Mouse (Mus musculus) myocyte (in vitro differentiated cells): ENCODE results near the gene Dnmbp.

ENCODE experiments used
- MYOG ChIP-seq, 3 experiments: IDR thresholded peaks; one replicate each; pipeline ENCODE4 v1.6.1; 2011; ENCODE audit warnings: control low read depth in 2 of 3, low read depth in 2 of 3, mild to moderate bottlenecking in 2 of 3; ENCODE audit not compliant: insufficient read length in 2 of 3, control insufficient read depth in 1 of 3, insufficient read depth in 1 of 3
- POLR2A ChIP-seq: IDR thresholded peaks from one replicate; pipeline ENCODE4 v1.6.1; 2011; ENCODE audit warnings: low read depth, mild to moderate bottlenecking, control low read depth, moderate library complexity; ENCODE audit not compliant: insufficient read length
- POLR2AphosphoS2 ChIP-seq: IDR thresholded peaks from one replicate; pipeline ENCODE4 v1.6.1; 2011; ENCODE audit warnings: low read depth, control low read depth; ENCODE audit not compliant: insufficient read length

DNA sequence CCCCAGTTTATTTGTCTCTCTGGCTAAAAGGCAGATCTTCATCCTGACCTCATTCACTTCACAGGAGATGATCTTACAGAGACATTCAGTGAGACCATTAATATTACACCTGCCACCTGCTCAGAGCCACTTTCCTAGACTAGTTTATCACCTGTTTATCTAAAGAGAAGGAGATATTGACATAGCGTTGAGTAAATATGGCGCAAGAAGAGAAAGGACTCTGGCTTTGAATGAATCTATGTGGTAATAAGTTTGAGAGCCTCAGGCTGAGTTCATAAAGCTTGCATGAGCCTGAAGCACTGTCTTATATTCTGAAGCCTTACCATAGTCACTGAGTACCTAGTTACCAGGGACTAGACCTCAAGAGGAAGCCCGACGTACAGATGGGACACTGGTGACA, 128.6 kb downstream of the Dnmbp start:
- TF ChIP-seq POLR2AphosphoS2 (no peak), MYOG (IDR thresholded peaks at IDR 0.05; ENCODE audit: control insufficient read depth in 1 of 3, insufficient read depth in 1 of 3, insufficient read length in 2 of 3, low read depth in 2 of 3) (no peak), POLR2A (no peak)
